Mouse (Mus musculus) thymus, adult 2 months (tissue): ENCODE data around the gene Cavin2. TPM values are rescaled to one million over a fixed set of nuclear protein-coding genes. Genes with fewer than 3 reads are reported as not detected.

Experiments used
- DNase-seq: peaks from one replicate; pipeline ENCODE4 v3.0.0; 2021
- H3K27ac ChIP-seq: fragments of 200-500 bp; 2 replicates; pipeline ENCODE4 v1.5.1; 2012; ENCODE audit warnings: low read length, control low read depth; ENCODE audit not compliant: control insufficient read depth, insufficient read depth
- H3K27me3 ChIP-seq: fragments of 200-500 bp; 2 replicates; pipeline ENCODE4 v1.6.1; 2012; ENCODE audit warnings: mild to moderate bottlenecking, low read length, moderate library complexity, mixed read lengths; ENCODE audit not compliant: control insufficient read depth, insufficient read depth
- H3K36me3 ChIP-seq: fragments of 200-500 bp; 2 replicates; pipeline ENCODE4 v1.6.1; 2012; ENCODE audit warnings: mild to moderate bottlenecking, low read length, moderate library complexity; ENCODE audit not compliant: control insufficient read depth, insufficient read depth
- H3K4me1 ChIP-seq: fragments of 200-500 bp; replicated peaks from 2 replicates; pipeline ENCODE4 v1.6.1; 2012; ENCODE audit warnings: low read length; ENCODE audit not compliant: control insufficient read depth, insufficient read depth
- H3K4me3 ChIP-seq: fragments of 200-500 bp; 2 replicates; pipeline ENCODE4 v1.5.1; 2012; ENCODE audit warnings: mild to moderate bottlenecking, low read length, control low read depth, moderate library complexity; ENCODE audit not compliant: control insufficient read depth, insufficient read depth
- CTCF ChIP-seq: fragments of 200-500 bp; IDR thresholded peaks from 2 replicates; pipeline ENCODE4 v1.5.1; 2012; ENCODE audit warnings: mild to moderate bottlenecking, control low read depth, low read length, moderate library complexity, borderline replicate concordance; ENCODE audit not compliant: control insufficient read depth, poor library complexity, insufficient read depth; ENCODE audit errors: extremely low read depth
- POLR2A ChIP-seq: fragments of 200-500 bp; IDR thresholded peaks from 2 replicates; pipeline ENCODE4 v1.6.1; 2012; ENCODE audit warnings: mild to moderate bottlenecking, low read length, control low read depth, moderate library complexity; ENCODE audit not compliant: control insufficient read depth, poor library complexity, insufficient read depth; ENCODE audit errors: extremely low read depth
- WGBS: fragments of 180-500 bp; shearing (Covaris S2); methylation state at CpG from one replicate; pipeline ENCODE4 v1.1.7; 2018; 5-methylcytosine and 5-hydroxymethylcytosine counted together
- polyA plus RNA-seq: library from polyadenylated mRNA; depleted of rRNA; stranded (reverse); fragments of >200 nt; gene quantifications from 2 replicates; pipeline ENCODE4 v1.2.3, GENCODE M21; 2012

Cavin2 gene
- polyA plus RNA-seq, 1 experiment, result 9.4 TPM

DNA sequence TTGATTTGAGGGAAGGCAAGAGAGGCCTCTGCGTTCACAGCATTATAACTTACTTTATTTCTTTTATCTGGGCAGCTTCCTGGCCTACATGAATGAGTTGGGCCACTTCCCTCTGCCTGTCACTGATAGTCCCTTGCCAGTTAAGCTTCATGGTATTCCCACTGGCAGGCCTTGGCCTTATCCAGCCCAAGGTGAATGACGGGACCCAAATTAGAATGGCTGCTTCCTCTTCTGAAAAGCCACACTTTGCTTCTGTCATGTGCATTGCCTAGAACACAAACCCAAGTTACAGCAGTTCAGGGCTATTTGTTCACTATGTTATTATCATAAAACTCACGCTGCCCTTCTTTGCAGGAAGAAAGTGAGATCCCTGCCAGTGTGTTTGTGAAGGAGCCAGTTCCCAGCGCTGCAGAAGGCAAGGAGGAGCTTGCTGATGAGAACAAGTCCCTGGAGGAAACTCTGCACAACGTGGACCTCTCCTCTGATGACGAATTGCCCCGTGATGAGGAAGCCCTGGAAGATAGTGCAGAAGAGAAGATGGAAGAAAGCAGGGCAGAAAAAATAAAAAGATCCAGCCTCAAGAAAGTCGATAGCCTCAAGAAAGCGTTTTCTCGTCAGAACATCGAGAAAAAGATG lies 11.5 kb downstream of the Cavin2 start:
- no peak for DNase-seq
- TF ChIP-seq POLR2A (no peak), CTCF (no peak)
- WGBS, result 63% methylated on average over 11 of the region's 11 CpGs
- Histone ChIP-seq H3K36me3 (no peaks in the 10 kb centered on the region), H3K27me3 (no peaks in the 10 kb centered on the region), H3K27ac (no peak overlapping the region), H3K4me1 (no peaks in the 10 kb centered on the region), H3K4me3 (no peak overlapping the region)

- H3K4me1 ChIP-seq, result no peaks in the 10 kb centered on the region
- H3K36me3 ChIP-seq, result no peaks in the 10 kb centered on the region
- no peak overlapping the region for H3K27ac ChIP-seq
- H3K27me3 ChIP-seq, result no peaks in the 10 kb centered on the region
- WGBS, result 91% methylated on average over 3 of the region's 3 CpGs
- H3K4me3 ChIP-seq, result no peak overlapping the region
- TF ChIP-seq POLR2A (no peak), CTCF (no peak)
- no peak for DNase-seq
Measured at GRCm38 (mm10) chr1:51307056-51307455, 18.1 kb downstream of the Cavin2 start.

DNA sequence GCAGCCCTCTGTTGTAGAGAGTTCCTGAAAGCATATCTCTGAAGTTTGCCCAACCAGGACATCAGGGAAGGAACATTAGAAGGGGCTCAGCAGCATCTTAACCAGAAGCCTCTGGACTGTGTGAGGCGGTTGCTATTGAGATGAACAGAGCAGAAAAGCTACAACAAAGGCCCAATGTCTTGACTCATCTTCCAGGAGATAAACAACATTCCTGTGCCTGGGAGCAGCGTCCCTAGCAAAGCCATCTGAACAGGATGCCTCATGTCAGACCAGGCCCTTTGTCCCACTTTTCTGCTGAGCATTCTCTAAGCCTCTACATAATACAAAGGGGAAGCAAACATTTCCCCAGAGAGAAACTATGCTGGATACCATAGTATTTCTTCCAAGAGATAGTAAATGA lies 26.6 kb downstream of the Cavin2 start:
- WGBS, result 83% methylated on average over 2 of the region's 2 CpGs
- Histone ChIP-seq H3K4me3 (no peak overlapping the region), H3K4me1 (no peaks in the 10 kb centered on the region), H3K27me3 (no peaks in the 10 kb centered on the region), H3K27ac (no peak overlapping the region), H3K36me3 (no peaks in the 10 kb centered on the region)
- TF ChIP-seq CTCF, result no peak
- no peak for TF ChIP-seq POLR2A
- no peak for DNase-seq

- no peak overlapping the region for H3K27ac ChIP-seq
- no peaks in the 10 kb centered on the region for H3K27me3 ChIP-seq
- 88% methylated on average over 6 of the region's 6 CpGs for WGBS
- TF ChIP-seq POLR2A, result no peak
- TF ChIP-seq CTCF, result no peak
- no peaks in the 10 kb centered on the region for H3K36me3 ChIP-seq
- no peak for DNase-seq
- no peak overlapping the region for H3K4me3 ChIP-seq
- H3K4me1 ChIP-seq, result no peaks in the 10 kb centered on the region
Measured at GRCm38 (mm10) chr1:51323506-51323905, 34.6 kb downstream of the Cavin2 start.

DNA sequence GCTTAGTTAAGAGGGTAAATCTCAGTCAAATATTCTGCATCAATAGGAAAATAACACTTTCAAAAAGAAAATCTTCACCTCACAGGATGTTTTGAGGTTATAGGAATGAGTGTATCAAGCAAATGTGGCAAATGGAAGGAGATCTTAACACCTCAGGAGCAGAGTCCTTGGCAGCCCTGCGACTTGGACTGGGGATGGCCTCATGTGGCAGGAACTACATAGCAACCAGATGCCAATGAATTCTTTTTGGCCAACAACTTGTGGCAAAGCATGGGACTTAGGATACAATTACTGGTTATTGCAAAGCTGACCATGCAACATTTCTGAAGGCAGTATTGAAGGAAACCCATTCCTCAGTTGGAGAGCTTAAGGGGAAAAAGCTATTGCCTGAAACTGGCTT lies 39.6 kb downstream of the Cavin2 start:
- Histone ChIP-seq H3K4me3 (no peak overlapping the region), H3K27me3 (no peaks in the 10 kb centered on the region), H3K36me3 (no peaks in the 10 kb centered on the region), H3K4me1 (peaks cover under 1% of the 10 kb centered on the region), H3K27ac (no peak overlapping the region)
- DNase-seq, result no peak
- TF ChIP-seq CTCF (no peak), POLR2A (no peak)
- 95% methylated on average over 1 of the region's 1 CpGs for WGBS

- H3K4me1 ChIP-seq, result peaks cover 2% of the 10 kb centered on the region
- DNase-seq, result no peak
- 77% methylated on average over 6 of the region's 6 CpGs for WGBS
- no peak for TF ChIP-seq POLR2A
- no peak for TF ChIP-seq CTCF
- no peaks in the 10 kb centered on the region for H3K27me3 ChIP-seq
- no peak overlapping the region for H3K27ac ChIP-seq
- no peaks in the 10 kb centered on the region for H3K36me3 ChIP-seq
- no peak overlapping the region for H3K4me3 ChIP-seq
Measured at GRCm38 (mm10) chr1:51332986-51333385, 44.1 kb downstream of the Cavin2 start.
